Mouse (Mus musculus): ENCODE measurements around the gene Lrrc8e.

Lrrc8e gene

GRCm38 (mm10) chr8:4256911-4257310, 30.3 kb downstream of the Lrrc8e start:
- no peak for DNase-seq (ENCODE audit: extremely low spot score, low spot score)

GRCm38 (mm10) chr8:4257350-4257749, 30.7 kb downstream of the Lrrc8e start:
- no peak for DNase-seq (ENCODE audit: extremely low spot score, low spot score)

GRCm38 (mm10) chr8:4258233-4258632, 31.6 kb downstream of the Lrrc8e start:
- DNase-seq (ENCODE audit: extremely low spot score, low spot score) = peak; percentile 92

- DNase-seq (ENCODE audit: extremely low spot score, low spot score) = no peak
Measured at GRCm38 (mm10) chr8:4258678-4259077, 32.1 kb downstream of the Lrrc8e start.

- peak; percentile 98 for DNase-seq (ENCODE audit: extremely low spot score, low spot score)
Measured at GRCm38 (mm10) chr8:4259125-4259804, 32.6 kb downstream of the Lrrc8e start, which contains the start of gene Ctxn1. Gene Ctxn1, minus strand, starts transcription at chr8:4259274.

- DNase-seq (ENCODE audit: extremely low spot score, low spot score) = no peak
Measured at GRCm38 (mm10) chr8:4259805-4260170, 33.2 kb downstream of the Lrrc8e start.

- no peak for DNase-seq (ENCODE audit: extremely low spot score, low spot score)
Measured at GRCm38 (mm10) chr8:4263105-4263791, 36.6 kb downstream of the Lrrc8e start.

GRCm38 (mm10) chr8:4265160-4265914, 38.7 kb downstream of the Lrrc8e start:
- DNase-seq (ENCODE audit: extremely low spot score, low spot score) = no peak

- no peak for DNase-seq (ENCODE audit: extremely low spot score, low spot score)
Measured at GRCm38 (mm10) chr8:4267627-4268026, 41.0 kb downstream of the Lrrc8e start.

- no peak for DNase-seq (ENCODE audit: extremely low spot score, low spot score)
Measured at GRCm38 (mm10) chr8:4269609-4270008, 43.0 kb downstream of the Lrrc8e start.

- DNase-seq (ENCODE audit: extremely low spot score, low spot score) = peak; percentile 91
Measured at GRCm38 (mm10) chr8:4275275-4276110, 48.9 kb downstream of the Lrrc8e start, which contains the start of gene Timm44. Gene Timm44, minus strand, starts transcription at chr8:4275913.

GRCm38 (mm10) chr8:4276111-4276465, 49.5 kb downstream of the Lrrc8e start:
- no peak for DNase-seq (ENCODE audit: extremely low spot score, low spot score)
